Mouse (Mus musculus): ENCODE results near the gene Flot2. TPM values are rescaled to one million over a fixed set of nuclear protein-coding genes. Genes with fewer than 3 reads are reported as not detected.

Flot2 gene
- total and polyA plus RNA-seq, 2 experiments, result 23.0 to 66.5 TPM

DNA sequence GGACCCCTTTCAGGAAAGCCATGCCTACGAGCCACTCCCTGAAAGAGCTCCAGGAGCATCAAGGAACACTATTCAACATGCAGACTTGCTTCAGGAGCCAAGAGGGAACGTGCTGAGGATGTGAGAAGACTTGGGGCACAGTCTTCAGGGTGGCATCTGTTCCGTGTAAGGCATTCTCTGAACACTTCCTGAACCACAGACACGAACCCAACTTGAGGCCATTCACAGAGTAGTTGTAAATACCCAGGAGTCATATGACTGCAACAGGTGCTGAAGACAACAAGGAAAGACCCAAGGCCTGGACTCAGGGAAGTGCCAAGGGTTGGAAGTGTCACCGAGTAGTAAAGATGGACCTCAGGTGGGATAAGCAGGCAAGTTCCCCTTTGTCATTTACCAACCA, 29.8 kb downstream of the Flot2 start:
- Histone ChIP-seq H3K27me3 (ENCODE audit: control insufficient read depth, insufficient read depth, low read length) (no peaks in the 10 kb centered on the region), H3K36me3 (ENCODE audit: control insufficient read depth, insufficient read depth, low read length) (no peaks in the 10 kb centered on the region), H3K9ac (ENCODE audit: low read depth, low read length) (no peak overlapping the region), H3K4me3 (ENCODE audit: insufficient read depth, low read depth, low read length) (no peak overlapping the region), H3K79me2 (ENCODE audit: control insufficient read depth, insufficient read depth, low read length) (no peaks in the 10 kb centered on the region), H3K4me1 (ENCODE audit: control insufficient read depth, insufficient read depth, low read length) (no peaks in the 10 kb centered on the region), H3K27ac (replicated peaks; ENCODE audit: insufficient read depth, low read depth, low read length) (no peak overlapping the region)
- WGBS, result 83% methylated on average over 5 of the region's 5 CpGs
- TF ChIP-seq CTCF (IDR thresholded peaks at IDR 0.05; ENCODE audit: low read depth, low read length) (no peak), POLR2A (IDR thresholded peaks at IDR 0.05; ENCODE audit: extremely low read depth, insufficient read depth, low read length) (no peak)
- DNase-seq (ENCODE audit: extremely low read depth, low read depth, low spot score), result no peak

DNA sequence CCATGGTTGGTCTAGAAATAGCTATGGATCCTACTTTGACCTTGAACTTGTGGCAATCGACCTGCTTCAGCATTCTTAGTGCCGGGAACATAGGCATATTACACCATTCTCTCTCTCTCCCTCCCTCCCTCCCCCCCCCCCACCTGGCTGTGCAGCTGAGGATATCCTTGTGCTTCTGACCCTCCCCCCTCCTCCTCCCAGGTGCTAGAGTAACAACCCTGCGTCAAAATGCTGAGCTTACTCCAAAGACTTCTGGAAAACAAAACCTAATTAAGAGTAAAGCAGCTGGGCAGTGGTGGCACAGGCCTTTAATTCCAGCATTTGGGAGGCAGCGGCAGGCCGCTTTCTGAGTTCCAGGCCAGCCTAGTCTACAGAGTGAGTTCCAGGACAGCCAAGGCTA, 31.4 kb downstream of the Flot2 start:
- Histone ChIP-seq H3K4me3 (ENCODE audit: insufficient read depth, low read depth, low read length) (no peak overlapping the region), H3K4me1 (ENCODE audit: control insufficient read depth, insufficient read depth, low read length) (no peaks in the 10 kb centered on the region), H3K27me3 (ENCODE audit: control insufficient read depth, insufficient read depth, low read length) (no peaks in the 10 kb centered on the region), H3K9ac (ENCODE audit: low read depth, low read length) (no peak overlapping the region), H3K79me2 (ENCODE audit: control insufficient read depth, insufficient read depth, low read length) (no peaks in the 10 kb centered on the region), H3K36me3 (ENCODE audit: control insufficient read depth, insufficient read depth, low read length) (peaks cover 8% of the 10 kb centered on the region; the same call in 1 of the 2 replicates), H3K27ac (replicated peaks; ENCODE audit: insufficient read depth, low read depth, low read length) (no peak overlapping the region)
- TF ChIP-seq POLR2A (IDR thresholded peaks at IDR 0.05; ENCODE audit: extremely low read depth, insufficient read depth, low read length), result no peak
- no peak for TF ChIP-seq CTCF (IDR thresholded peaks at IDR 0.05; ENCODE audit: low read depth, low read length)
- no peak for DNase-seq (ENCODE audit: extremely low read depth, low read depth, low spot score)
- WGBS, result 73% methylated on average over 5 of the region's 5 CpGs

DNA sequence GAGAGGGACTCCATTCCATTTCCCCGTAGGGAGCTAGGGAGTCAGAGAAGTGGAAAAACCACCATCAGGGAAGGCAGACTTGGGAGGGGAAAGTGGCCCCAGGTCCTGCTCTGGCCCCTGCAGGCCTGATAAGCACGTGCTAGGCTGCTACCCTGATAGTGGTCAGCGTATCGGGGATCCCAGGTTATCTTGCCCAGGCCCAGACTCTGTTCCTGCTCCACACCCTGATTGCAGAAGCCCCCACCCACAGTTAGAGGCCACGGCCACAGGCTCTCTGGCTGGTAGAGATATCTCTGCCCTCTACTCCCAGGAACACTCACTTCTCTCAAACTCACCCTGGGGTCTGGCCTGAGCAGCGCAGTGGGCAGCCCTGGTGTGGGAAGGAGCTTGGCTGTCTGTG, 31.9 kb downstream of the Flot2 start:
- no peak overlapping the region for H3K9ac ChIP-seq (ENCODE audit: low read depth, low read length)
- H3K36me3 ChIP-seq (ENCODE audit: control insufficient read depth, insufficient read depth, low read length), result peaks cover 13% of the 10 kb centered on the region; the same call in 1 of the 2 replicates
- no peaks in the 10 kb centered on the region for H3K27me3 ChIP-seq (ENCODE audit: control insufficient read depth, insufficient read depth, low read length)
- no peak overlapping the region for H3K27ac ChIP-seq (replicated peaks; ENCODE audit: insufficient read depth, low read depth, low read length)
- H3K4me1 ChIP-seq (ENCODE audit: control insufficient read depth, insufficient read depth, low read length), result no peaks in the 10 kb centered on the region
- DNase-seq (ENCODE audit: extremely low read depth, low read depth, low spot score), result no peak
- no peaks in the 10 kb centered on the region for H3K79me2 ChIP-seq (ENCODE audit: control insufficient read depth, insufficient read depth, low read length)
- no peak overlapping the region for H3K4me3 ChIP-seq (ENCODE audit: insufficient read depth, low read depth, low read length)
- 94% methylated on average over 6 of the region's 6 CpGs for WGBS
- TF ChIP-seq POLR2A (IDR thresholded peaks at IDR 0.05; ENCODE audit: extremely low read depth, insufficient read depth, low read length) (no peak), CTCF (IDR thresholded peaks at IDR 0.05; ENCODE audit: low read depth, low read length) (no peak)

DNA sequence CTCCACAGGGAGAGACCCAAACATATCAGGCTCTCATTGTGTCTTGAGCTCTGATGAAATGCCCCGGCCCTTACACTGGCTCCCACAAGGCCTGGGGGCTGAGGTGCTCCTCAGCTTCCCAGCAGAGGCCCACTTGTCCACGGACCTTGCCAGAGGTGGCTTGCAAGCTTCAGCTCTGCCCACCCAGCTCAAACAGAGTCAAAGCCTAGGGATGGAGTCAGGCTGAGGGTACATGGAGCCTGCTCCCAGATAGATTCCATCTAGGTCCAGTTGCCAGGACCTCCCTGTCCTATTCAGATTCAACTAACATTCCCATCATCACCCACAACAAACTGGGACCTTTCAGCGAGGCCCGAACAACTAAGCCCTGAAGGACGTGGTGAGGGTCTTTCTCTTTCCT, 34.2 kb downstream of the Flot2 start:
- Histone ChIP-seq H3K9ac (ENCODE audit: low read depth, low read length) (no peak overlapping the region), H3K4me3 (ENCODE audit: insufficient read depth, low read depth, low read length) (no peak overlapping the region), H3K79me2 (ENCODE audit: control insufficient read depth, insufficient read depth, low read length) (no peaks in the 10 kb centered on the region), H3K4me1 (ENCODE audit: control insufficient read depth, insufficient read depth, low read length) (no peaks in the 10 kb centered on the region), H3K27me3 (ENCODE audit: control insufficient read depth, insufficient read depth, low read length) (no peaks in the 10 kb centered on the region), H3K36me3 (ENCODE audit: control insufficient read depth, insufficient read depth, low read length) (peaks cover 25% of the 10 kb centered on the region; the same call in 1 of the 2 replicates), H3K27ac (replicated peaks; ENCODE audit: insufficient read depth, low read depth, low read length) (no peak overlapping the region)
- WGBS, result 93% methylated on average over 5 of the region's 5 CpGs
- TF ChIP-seq CTCF (IDR thresholded peaks at IDR 0.05; ENCODE audit: low read depth, low read length) (no peak), POLR2A (IDR thresholded peaks at IDR 0.05; ENCODE audit: extremely low read depth, insufficient read depth, low read length) (no peak)
- no peak for DNase-seq (ENCODE audit: extremely low read depth, low read depth, low spot score)

DNA sequence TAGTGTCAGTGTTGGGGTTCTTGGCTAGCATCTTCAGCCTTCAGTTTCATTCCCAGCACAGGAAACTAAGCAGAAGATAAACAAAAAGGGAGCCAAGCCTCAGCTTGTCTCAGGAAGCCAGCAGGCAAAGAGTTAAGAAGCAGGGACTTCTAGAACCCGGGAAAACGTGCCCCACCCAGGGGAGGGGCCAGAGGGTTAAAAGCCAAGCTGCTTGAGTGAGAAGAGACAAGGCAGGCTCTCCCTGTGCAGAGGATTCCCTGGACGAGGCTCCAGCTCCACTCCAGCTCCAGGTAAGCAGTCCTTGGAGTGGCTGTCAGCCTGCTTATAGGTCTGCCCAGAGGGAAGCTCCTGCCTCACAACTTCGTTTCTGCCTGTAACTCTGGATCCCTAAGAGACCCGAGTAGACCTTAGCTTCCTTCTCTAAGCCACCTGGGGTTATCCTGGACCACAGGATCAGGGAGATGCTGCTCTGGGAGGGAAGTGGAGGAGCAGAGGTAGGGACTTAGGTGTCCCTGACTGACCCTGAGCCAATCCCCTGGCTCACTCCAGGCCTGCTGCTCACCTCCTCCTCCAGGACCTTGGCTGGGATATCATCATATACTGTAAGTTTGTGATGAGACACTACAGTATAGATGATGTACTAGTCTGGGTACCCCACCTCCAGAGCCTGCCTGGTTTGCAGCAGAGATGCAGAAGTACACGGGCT, 34.8 kb downstream of the Flot2 start:
- TF ChIP-seq POLR2A (IDR thresholded peaks at IDR 0.05; ENCODE audit: extremely low read depth, insufficient read depth, low read length) (no peak), CTCF (IDR thresholded peaks at IDR 0.05; ENCODE audit: low read depth, low read length) (no peak)
- WGBS, result 48% methylated on average over 6 of the region's 6 CpGs
- no peak for DNase-seq (ENCODE audit: extremely low read depth, low read depth, low spot score)
- H3K27ac ChIP-seq (replicated peaks; ENCODE audit: insufficient read depth, low read depth, low read length), result no peak overlapping the region
- H3K4me3 ChIP-seq (ENCODE audit: insufficient read depth, low read depth, low read length), result no peak overlapping the region
- H3K9ac ChIP-seq (ENCODE audit: low read depth, low read length), result no peak overlapping the region
- H3K27me3 ChIP-seq (ENCODE audit: control insufficient read depth, insufficient read depth, low read length), result no peaks in the 10 kb centered on the region
- H3K79me2 ChIP-seq (ENCODE audit: control insufficient read depth, insufficient read depth, low read length), result no peaks in the 10 kb centered on the region
- H3K36me3 ChIP-seq (ENCODE audit: control insufficient read depth, insufficient read depth, low read length), result peaks cover 27% of the 10 kb centered on the region; the same call in 1 of the 2 replicates
- H3K4me1 ChIP-seq (ENCODE audit: control insufficient read depth, insufficient read depth, low read length), result no peaks in the 10 kb centered on the region

DNA sequence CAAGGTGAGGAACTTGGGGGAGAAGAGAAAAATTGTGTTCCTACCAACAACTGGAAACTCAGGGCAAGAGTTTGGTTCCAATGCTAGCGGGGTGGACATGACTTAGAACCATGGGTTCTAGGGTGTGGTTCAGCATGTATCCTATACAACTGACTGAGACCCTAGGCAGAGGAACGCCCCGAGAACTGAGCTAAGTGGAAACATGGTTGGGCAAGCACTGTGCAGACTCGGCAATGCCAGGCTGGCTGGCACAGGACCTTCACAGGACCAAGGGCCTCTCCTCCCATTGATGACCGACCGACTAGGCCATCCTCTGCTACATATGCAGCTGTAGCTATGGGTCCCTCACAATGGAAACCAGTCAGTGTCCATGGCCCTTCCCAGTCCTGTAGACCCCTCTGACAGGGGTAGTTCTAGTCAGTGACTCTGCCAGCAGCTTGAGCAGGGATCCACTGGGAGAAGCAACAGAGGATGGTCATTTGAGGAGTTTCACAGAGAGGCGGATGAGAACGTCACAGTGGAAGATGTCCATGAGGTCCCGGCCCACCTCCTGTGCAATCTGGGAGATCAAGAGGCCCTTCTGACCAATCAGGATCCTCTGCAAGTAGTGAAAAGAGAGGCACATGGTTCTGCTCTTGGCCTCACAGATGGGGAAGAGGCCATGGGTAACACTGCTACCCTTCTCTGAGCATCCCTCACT, 36.0 kb downstream of the Flot2 start:
- Histone ChIP-seq H3K27me3 (ENCODE audit: control insufficient read depth, insufficient read depth, low read length) (no peaks in the 10 kb centered on the region), H3K4me1 (ENCODE audit: control insufficient read depth, insufficient read depth, low read length) (no peaks in the 10 kb centered on the region), H3K27ac (replicated peaks; ENCODE audit: insufficient read depth, low read depth, low read length) (no peak overlapping the region), H3K79me2 (ENCODE audit: control insufficient read depth, insufficient read depth, low read length) (no peaks in the 10 kb centered on the region), H3K9ac (ENCODE audit: low read depth, low read length) (no peak overlapping the region), H3K36me3 (ENCODE audit: control insufficient read depth, insufficient read depth, low read length) (peaks cover 28% of the 10 kb centered on the region; the same call in 1 of the 2 replicates), H3K4me3 (ENCODE audit: insufficient read depth, low read depth, low read length) (no peak overlapping the region)
- DNase-seq (ENCODE audit: extremely low read depth, low read depth, low spot score), result no peak
- TF ChIP-seq CTCF (IDR thresholded peaks at IDR 0.05; ENCODE audit: low read depth, low read length), result no peak
- no peak for TF ChIP-seq POLR2A (IDR thresholded peaks at IDR 0.05; ENCODE audit: extremely low read depth, insufficient read depth, low read length)
- 92% methylated on average over 9 of the region's 9 CpGs for WGBS
